18 mouse cellular contexts compared by ENCODE assay signal in genomic region chr9:65312669-65313357, GRCm38 (mm10). TPM values are rescaled to one million over a fixed set of nuclear protein-coding genes. Genes with fewer than 3 reads are reported as not detected.
DNase-seq lines count a peak whose midpoint lies in the region; ATAC-seq and TF ChIP-seq lines count a peak whose summit lies in the region.
"Had no signal": no experiment of that assay in that cellular context is flagged by ENCODE, and none has a peak within 500 bp of the region (broad histone marks: within the 10 kb centered on the region; RNA-seq: fewer than 3 reads in every experiment).

No protein-coding gene starts in this region.

- no peak for TF ChIP-seq CTCF in heart, adult 2 months (IDR thresholded peaks at IDR 0.05)
- no peak for TF ChIP-seq CTCF in stomach, postnatal 0 days (IDR thresholded peaks at IDR 0.05; ENCODE audit: low read depth)

- no peak for DNase-seq in heart, adult 2 months
- peak; percentile 13 for DNase-seq in retina, postnatal 1 day
- DNase-seq in retina, embryonic 14.5 days (ENCODE audit: low spot score): no peak
- no peak for DNase-seq in stomach, postnatal 0 days (ENCODE audit: low spot score)
- DNase-seq in layer of hippocampus, adult 8-10 months (ENCODE audit: low spot score in 2 of 2): no peak
- DNase-seq in left cerebral cortex, adult 8-10 months (ENCODE audit: low spot score in 2 of 2): no peak
- DNase-seq: cerebellum, postnatal 14 days; kidney, postnatal 25 days; lung, adult 2 months; thymus, adult 18-20 months had no signal

- peaks cover 60% of the 10 kb centered on the region for H3K36me3 ChIP-seq in heart, embryonic 12.5 days
- H3K36me3 ChIP-seq in heart, adult 2 months (ENCODE audit: control insufficient read depth, insufficient read depth, low read length): peaks cover 12% of the 10 kb centered on the region
- H3K36me3 ChIP-seq in limb, embryonic 15.5 days: peaks cover 68% of the 10 kb centered on the region
- H3K36me3 ChIP-seq in stomach, postnatal 0 days (ENCODE audit: control insufficient read depth, insufficient read depth, low read length): peaks cover 19% of the 10 kb centered on the region

- H3K4me1 ChIP-seq in heart, embryonic 12.5 days (replicated peaks): no peaks in the 10 kb centered on the region
- no peaks in the 10 kb centered on the region for H3K4me1 ChIP-seq in heart, adult 2 months (ENCODE audit: control insufficient read depth, insufficient read depth, low read length)
- H3K4me1 ChIP-seq in limb, embryonic 15.5 days: no peaks in the 10 kb centered on the region
- no peaks in the 10 kb centered on the region for H3K4me1 ChIP-seq in stomach, postnatal 0 days (replicated peaks; ENCODE audit: control insufficient read depth, insufficient read depth)
- H3K4me1 ChIP-seq: heart, embryonic 13.5 days had no signal

- H3K27ac ChIP-seq in heart, embryonic 12.5 days (ENCODE audit: poor library complexity, severe bottlenecking): no peak overlapping the region
- H3K27ac ChIP-seq in heart, adult 2 months: no peak overlapping the region
- H3K27ac ChIP-seq in limb, embryonic 15.5 days: no peak overlapping the region
- no peak overlapping the region for H3K27ac ChIP-seq in stomach, postnatal 0 days (replicated peaks)
- H3K27ac ChIP-seq: heart, embryonic 13.5 days; hindbrain, postnatal 0 days had no signal

- H3K27me3 ChIP-seq in heart, embryonic 12.5 days (replicated peaks): no peaks in the 10 kb centered on the region
- no peaks in the 10 kb centered on the region for H3K27me3 ChIP-seq in heart, adult 2 months (ENCODE audit: control insufficient read depth, insufficient read depth, low read length)
- no peaks in the 10 kb centered on the region for H3K27me3 ChIP-seq in limb, embryonic 15.5 days
- H3K27me3 ChIP-seq in stomach, postnatal 0 days (ENCODE audit: control insufficient read depth, insufficient read depth, low read length): no peaks in the 10 kb centered on the region
- H3K27me3 ChIP-seq: heart, embryonic 13.5 days had no signal

- no peak for TF ChIP-seq POLR2A in heart, adult 2 months (IDR thresholded peaks at IDR 0.05; ENCODE audit: insufficient read depth, low read depth, low read length)

- no peak overlapping the region for H3K4me3 ChIP-seq in heart, embryonic 12.5 days
- H3K4me3 ChIP-seq in heart, adult 2 months: no peak overlapping the region
- no peak overlapping the region for H3K4me3 ChIP-seq in limb, embryonic 15.5 days
- H3K4me3 ChIP-seq in stomach, postnatal 0 days (ENCODE audit: low read depth, low read length): no peak overlapping the region
- H3K4me3 ChIP-seq: erythroblast, embryonic 14.5 days; heart, embryonic 13.5 days; myocyte had no signal

- no peak overlapping the region for H3K9ac ChIP-seq in heart, embryonic 12.5 days
- H3K9ac ChIP-seq in heart, adult 2 months (ENCODE audit: low read depth, low read length): no peak overlapping the region
- no peak overlapping the region for H3K9ac ChIP-seq in limb, embryonic 15.5 days
- H3K9ac ChIP-seq in stomach, postnatal 0 days (ENCODE audit: low read length): no peak overlapping the region
- H3K9ac ChIP-seq: heart, embryonic 13.5 days had no signal

- no peaks in the 10 kb centered on the region; the same call in 1 of the 2 replicates for H3K79me2 ChIP-seq in heart, adult 2 months (replicated peaks; ENCODE audit: control insufficient read depth, insufficient read depth, low read length)

- intact Hi-C loops in heart, adult 2 months (cut with DNase I): no loop called here

- no peak for TF ChIP-seq EP300 in heart, adult 2 months (IDR thresholded peaks at IDR 0.05; ENCODE audit: insufficient read depth, low read depth, low read length)
- TF ChIP-seq EP300 in stomach, postnatal 0 days (optimal IDR thresholded peaks at IDR 0.05): no peak

- no peak overlapping the region for H3K4me2 ChIP-seq in heart, embryonic 12.5 days
- no peak overlapping the region for H3K4me2 ChIP-seq in limb, embryonic 15.5 days
- no peak overlapping the region for H3K4me2 ChIP-seq in stomach, postnatal 0 days (replicated peaks; ENCODE audit: low read depth)
- H3K4me2 ChIP-seq: heart, embryonic 13.5 days had no signal

- H3K9me3 ChIP-seq in heart, embryonic 12.5 days (replicated peaks): no peaks in the 10 kb centered on the region
- H3K9me3 ChIP-seq in limb, embryonic 15.5 days: no peaks in the 10 kb centered on the region
- H3K9me3 ChIP-seq in stomach, postnatal 0 days (ENCODE audit: control insufficient read depth, low read length): no peaks in the 10 kb centered on the region
- H3K9me3 ChIP-seq: heart, embryonic 13.5 days had no signal

- WGBS in heart, embryonic 12.5 days: 94% methylated on average over 4 of the region's 4 CpGs
- 94% methylated on average over 4 of the region's 4 CpGs for WGBS in heart, adult 2 months
- 95% methylated on average over 4 of the region's 4 CpGs for WGBS in limb, embryonic 15.5 days
- 93% methylated on average over 4 of the region's 4 CpGs for WGBS in stomach, postnatal 0 days

- ATAC-seq in heart, embryonic 12.5 days (ENCODE audit: insufficient number of reproducible peaks, low FRiP score): peak; percentile 45; the same call in 1 of the 2 replicates
- peak; percentile 58; the same call in 1 of the 2 replicates for ATAC-seq in limb, embryonic 15.5 days (ENCODE audit: insufficient number of reproducible peaks, low FRiP score, low TSS enrichment, low read depth)
- ATAC-seq in stomach, postnatal 0 days (ENCODE audit: low FRiP score, low TSS enrichment): peak; percentile 56; the same call in 1 of the 2 replicates
- ATAC-seq: hindbrain, postnatal 0 days had no signal

RNA-seq across cellular contexts. Expression of gene Clpx, which starts 18.8 kb away (rescaled TPM):
- 44.6 and 45.2 TPM in 2 replicates for polyA plus RNA-seq in heart, embryonic 12.5 days (2016; fragmentation: Nextera tagmentation; extraction: Ambion mirVana)
- 100 to 1,000 TPM in 1 of 2 experiments, 10 to 100 TPM in 1; 98.8 to 114 TPM for total RNA-seq in heart, adult 2 months (2021)
- polyA plus RNA-seq in heart, adult 2 months (2012; rRNA removed): 18.0 and 32.2 TPM in 2 replicates
- 54.2 and 55.3 TPM in 2 replicates for polyA plus RNA-seq in limb, embryonic 15.5 days (2015; fragmentation: Nextera tagmentation; extraction: Ambion mirVana)
- polyA plus RNA-seq in stomach, postnatal 0 days (2015; fragmentation: Nextera tagmentation; extraction: Ambion mirVana): 47.9 and 49.7 TPM in 2 replicates
- 10 to 100 TPM; 31.8 to 35.7 (median 32.3) TPM for total RNA-seq in layer of hippocampus, adult 8-10 months (2022)
- total RNA-seq in left cerebral cortex, adult 8-10 months (2022): 10 to 100 TPM; 28.4 to 30.9 (median 28.9) TPM

RNA-seq across cellular contexts. Expression of gene Pdcd7, which starts 33.1 kb away (rescaled TPM):
- polyA plus RNA-seq in heart, embryonic 12.5 days (2016; fragmentation: Nextera tagmentation; extraction: Ambion mirVana): 9.5 and 9.9 TPM in 2 replicates
- total RNA-seq in heart, adult 2 months (2021): 10 to 100 TPM; 13.6 to 13.9 TPM
- 6.6 and 9.7 TPM in 2 replicates for polyA plus RNA-seq in heart, adult 2 months (2012; rRNA removed)
- 7.7 and 10.1 TPM in 2 replicates for polyA plus RNA-seq in limb, embryonic 15.5 days (2015; fragmentation: Nextera tagmentation; extraction: Ambion mirVana)
- polyA plus RNA-seq in stomach, postnatal 0 days (2015; fragmentation: Nextera tagmentation; extraction: Ambion mirVana): 5.4 and 5.8 TPM in 2 replicates
- 10 to 100 TPM; 27.6 to 31.2 (median 29.1) TPM for total RNA-seq in layer of hippocampus, adult 8-10 months (2022)
- total RNA-seq in left cerebral cortex, adult 8-10 months (2022): 10 to 100 TPM; 27.3 to 31.1 (median 27.9) TPM

RNA-seq across cellular contexts. Expression of gene Cilp, which starts 47.8 kb away (rescaled TPM):
- 0.17 TPM in 1 of 2 replicates, not detected in the other for polyA plus RNA-seq in heart, embryonic 12.5 days (2016; fragmentation: Nextera tagmentation; extraction: Ambion mirVana)
- 1 to 10 TPM; 3.0 to 4.8 TPM for total RNA-seq in heart, adult 2 months (2021)
- 4.8 and 10.1 TPM in 2 replicates for polyA plus RNA-seq in heart, adult 2 months (2012; rRNA removed)
- 11.0 and 13.8 TPM in 2 replicates for polyA plus RNA-seq in limb, embryonic 15.5 days (2015; fragmentation: Nextera tagmentation; extraction: Ambion mirVana)
- 0.61 and 0.79 TPM in 2 replicates for polyA plus RNA-seq in stomach, postnatal 0 days (2015; fragmentation: Nextera tagmentation; extraction: Ambion mirVana)
- total RNA-seq in layer of hippocampus, adult 8-10 months (2022): under 1 TPM in 2 of 4 experiments, not detected in 2; 0.10 to 0.16 TPM
- under 1 TPM in 3 of 4 experiments, not detected in 1; 0.13 to 0.23 (median 0.19) TPM for total RNA-seq in left cerebral cortex, adult 8-10 months (2022)
- total RNA-seq: left cerebral cortex, adult 18-20 months; megakaryocyte-erythroid progenitor cell, adult 5-6 weeks had no signal
- polyA plus RNA-seq: erythroblast, embryonic 14.5 days; heart, embryonic 13.5 days had no signal

RNA-seq across cellular contexts. Expression of gene Ubap1l, which starts 48.0 kb away (rescaled TPM):
- polyA plus RNA-seq in heart, embryonic 12.5 days (2016; fragmentation: Nextera tagmentation; extraction: Ambion mirVana): 0.11 TPM in 1 of 2 replicates, not detected in the other
- under 1 TPM in 1 of 2 experiments, not detected in 1; 0.18 TPM for total RNA-seq in heart, adult 2 months (2021)
- polyA plus RNA-seq in heart, adult 2 months (2012; rRNA removed): 0.15 and 0.18 TPM in 2 replicates
- polyA plus RNA-seq in limb, embryonic 15.5 days (2015; fragmentation: Nextera tagmentation; extraction: Ambion mirVana): 0.14 and 0.16 TPM in 2 replicates
- not detected in 2 replicates for polyA plus RNA-seq in stomach, postnatal 0 days (2015; fragmentation: Nextera tagmentation; extraction: Ambion mirVana)
- 1 to 10 TPM; 3.3 to 7.4 (median 5.1) TPM for total RNA-seq in layer of hippocampus, adult 8-10 months (2022)
- 1 to 10 TPM; 4.0 to 5.0 (median 4.7) TPM for total RNA-seq in left cerebral cortex, adult 8-10 months (2022)
- polyA plus RNA-seq: heart, embryonic 13.5 days had no signal
